Mouse (Mus musculus): ENCODE results near the gene Galnt4. TPM values are rescaled to one million over a fixed set of nuclear protein-coding genes. Genes with fewer than 3 reads are reported as not detected.
A peak's percentile ranks its signal among the peaks of the same experiment; 100 is the strongest.

Gene Galnt4
- total and polyA plus RNA-seq, 2 experiments from 2014 or later = 3.2 to 3.7 TPM

GRCm38 (mm10) chr10:99078621-99079020 lies 29.3 kb upstream of the Galnt4 start:
- DNase-seq (ENCODE audit: low spot score) = no peak
- Histone ChIP-seq H3K36me3 (replicated peaks; ENCODE audit: control insufficient read depth, insufficient read depth, low read length) (no peaks in the 10 kb centered on the region), H3K4me2 (ENCODE audit: low read depth, low read length) (no peak overlapping the region), H3K27me3 (ENCODE audit: control insufficient read depth, insufficient read depth, low read length) (no peaks in the 10 kb centered on the region), H3K9ac (replicated peaks; ENCODE audit: low read depth, low read length) (no peak overlapping the region), H3K4me3 (ENCODE audit: low read depth, low read length) (no peak overlapping the region), H3K27ac (ENCODE audit: low read depth) (no peak overlapping the region), H3K9me3 (replicated peaks; ENCODE audit: control insufficient read depth, low read length) (no peaks in the 10 kb centered on the region), H3K4me1 (ENCODE audit: control insufficient read depth, insufficient read depth) (0 out of 2 replicates have a peak, but pooled peaks cover 4% of the 10 kb centered on the region)
- TF ChIP-seq EP300 (IDR thresholded peaks at IDR 0.05; ENCODE audit: low read depth) = no peak
- TF ChIP-seq CTCF (IDR thresholded peaks at IDR 0.05; ENCODE audit: low read depth) = no peak
- 71% methylated on average over 2 of the region's 2 CpGs for WGBS
- no peak for ATAC-seq (ENCODE audit: insufficient read depth, low read depth)

GRCm38 (mm10) chr10:99081569-99081990 lies 26.4 kb upstream of the Galnt4 start:
- no peaks in the 10 kb centered on the region for H3K27me3 ChIP-seq (ENCODE audit: control insufficient read depth, insufficient read depth, low read length)
- no peak overlapping the region for H3K4me2 ChIP-seq (ENCODE audit: low read depth, low read length)
- H3K27ac ChIP-seq (ENCODE audit: low read depth) = no peak overlapping the region
- 64% methylated on average over 10 of the region's 10 CpGs for WGBS
- no peaks in the 10 kb centered on the region for H3K36me3 ChIP-seq (replicated peaks; ENCODE audit: control insufficient read depth, insufficient read depth, low read length)
- H3K9ac ChIP-seq (replicated peaks; ENCODE audit: low read depth, low read length) = no peak overlapping the region
- TF ChIP-seq EP300 (IDR thresholded peaks at IDR 0.05; ENCODE audit: low read depth) (no peak), CTCF (IDR thresholded peaks at IDR 0.05; ENCODE audit: low read depth) (no peak)
- ATAC-seq (ENCODE audit: insufficient read depth, low read depth) = no peak
- H3K4me1 ChIP-seq (ENCODE audit: control insufficient read depth, insufficient read depth) = 0 out of 2 replicates have a peak, but pooled peaks cover 4% of the 10 kb centered on the region
- no peaks in the 10 kb centered on the region for H3K9me3 ChIP-seq (replicated peaks; ENCODE audit: control insufficient read depth, low read length)
- no peak overlapping the region for H3K4me3 ChIP-seq (ENCODE audit: low read depth, low read length)
- DNase-seq (ENCODE audit: low spot score) = no peak

- H3K4me1 ChIP-seq (ENCODE audit: control insufficient read depth, insufficient read depth) = 0 out of 2 replicates have a peak, but pooled peaks cover 4% of the 10 kb centered on the region
- no peaks in the 10 kb centered on the region for H3K9me3 ChIP-seq (replicated peaks; ENCODE audit: control insufficient read depth, low read length)
- no peak overlapping the region for H3K9ac ChIP-seq (replicated peaks; ENCODE audit: low read depth, low read length)
- DNase-seq (ENCODE audit: low spot score) (no peak), ATAC-seq (ENCODE audit: insufficient read depth, low read depth) (peak; percentile 41; the same call in 1 of the 2 replicates)
- no peaks in the 10 kb centered on the region for H3K27me3 ChIP-seq (ENCODE audit: control insufficient read depth, insufficient read depth, low read length)
- no peak overlapping the region for H3K4me3 ChIP-seq (ENCODE audit: low read depth, low read length)
- H3K4me2 ChIP-seq (ENCODE audit: low read depth, low read length) = no peak overlapping the region
- TF ChIP-seq EP300 (IDR thresholded peaks at IDR 0.05; ENCODE audit: low read depth) (no peak), CTCF (IDR thresholded peaks at IDR 0.05; ENCODE audit: low read depth) (peak; percentile 44)
- no peak overlapping the region for H3K27ac ChIP-seq (ENCODE audit: low read depth)
- WGBS = 56% methylated on average over 14 of the region's 14 CpGs
- no peaks in the 10 kb centered on the region for H3K36me3 ChIP-seq (replicated peaks; ENCODE audit: control insufficient read depth, insufficient read depth, low read length)
These were observed 24.4 kb upstream of the Galnt4 start for GRCm38 (mm10) chr10:99083431-99084003.

- TF ChIP-seq EP300 (IDR thresholded peaks at IDR 0.05; ENCODE audit: low read depth) = no peak
- TF ChIP-seq CTCF (IDR thresholded peaks at IDR 0.05; ENCODE audit: low read depth) = peak; percentile 97
- H3K27ac ChIP-seq (ENCODE audit: low read depth) = no peak overlapping the region
- ATAC-seq (ENCODE audit: insufficient read depth, low read depth) (0 out of 2 replicates have a peak, but pooled peaks have one; percentile 55), DNase-seq (ENCODE audit: low spot score) (peak; percentile 73)
- 40% methylated on average over 23 of the region's 23 CpGs for WGBS
- no peaks in the 10 kb centered on the region for H3K27me3 ChIP-seq (ENCODE audit: control insufficient read depth, insufficient read depth, low read length)
- H3K9me3 ChIP-seq (replicated peaks; ENCODE audit: control insufficient read depth, low read length) = no peaks in the 10 kb centered on the region
- no peaks in the 10 kb centered on the region for H3K36me3 ChIP-seq (replicated peaks; ENCODE audit: control insufficient read depth, insufficient read depth, low read length)
- no peak overlapping the region for H3K9ac ChIP-seq (replicated peaks; ENCODE audit: low read depth, low read length)
- H3K4me2 ChIP-seq (ENCODE audit: low read depth, low read length) = peak overlapping the region; percentile 18; the same call in 1 of the 2 replicates
- 0 out of 2 replicates have a peak, but pooled peaks cover 4% of the 10 kb centered on the region for H3K4me1 ChIP-seq (ENCODE audit: control insufficient read depth, insufficient read depth)
- H3K4me3 ChIP-seq (ENCODE audit: low read depth, low read length) = no peak overlapping the region
These were observed 23.3 kb upstream of the Galnt4 start for GRCm38 (mm10) chr10:99084397-99085239.

GRCm38 (mm10) chr10:99085240-99085587 lies 22.7 kb upstream of the Galnt4 start:
- no peaks in the 10 kb centered on the region for H3K36me3 ChIP-seq (replicated peaks; ENCODE audit: control insufficient read depth, insufficient read depth, low read length)
- no peak overlapping the region for H3K4me3 ChIP-seq (ENCODE audit: low read depth, low read length)
- 0 out of 2 replicates have a peak, but pooled peaks cover 4% of the 10 kb centered on the region for H3K4me1 ChIP-seq (ENCODE audit: control insufficient read depth, insufficient read depth)
- H3K27me3 ChIP-seq (ENCODE audit: control insufficient read depth, insufficient read depth, low read length) = no peaks in the 10 kb centered on the region
- no peak overlapping the region for H3K27ac ChIP-seq (ENCODE audit: low read depth)
- H3K4me2 ChIP-seq (ENCODE audit: low read depth, low read length) = peak overlapping the region; percentile 17; the same call in 1 of the 2 replicates
- H3K9me3 ChIP-seq (replicated peaks; ENCODE audit: control insufficient read depth, low read length) = no peaks in the 10 kb centered on the region
- no peak for TF ChIP-seq EP300 (IDR thresholded peaks at IDR 0.05; ENCODE audit: low read depth)
- no peak for TF ChIP-seq CTCF (IDR thresholded peaks at IDR 0.05; ENCODE audit: low read depth)
- no peak for ATAC-seq (ENCODE audit: insufficient read depth, low read depth)
- DNase-seq (ENCODE audit: low spot score) = no peak
- 57% methylated on average over 6 of the region's 6 CpGs for WGBS
- no peak overlapping the region for H3K9ac ChIP-seq (replicated peaks; ENCODE audit: low read depth, low read length)
